Mouse (Mus musculus) urinary bladder, adult 18-20 months (tissue): ENCODE measurements around the gene Usp10.
A peak's percentile ranks its signal among the peaks of the same experiment; 100 is the strongest.

Experiments used
- DNase-seq, 2 experiments: peaks; one replicate each; pipeline ENCODE4 v3.0.0; 2022; ENCODE audit warnings: low spot score in 2 of 2, mixed read lengths in 2 of 2

The Usp10 gene

GRCm38 (mm10) chr8:119960531-119961104 is 50.5 kb downstream of the Usp10 start:
- peak in 1 of 2 experiments; percentile 26 for DNase-seq

GRCm38 (mm10) chr8:119964859-119965258 is 54.7 kb downstream of the Usp10 start:
- no peak for DNase-seq

GRCm38 (mm10) chr8:119967435-119967834 is 57.3 kb downstream of the Usp10 start:
- no peak for DNase-seq

- no peak for DNase-seq
These were observed 60.0 kb downstream of the Usp10 start for GRCm38 (mm10) chr8:119970169-119970568.

GRCm38 (mm10) chr8:119972558-119972957 is 62.4 kb downstream of the Usp10 start:
- DNase-seq: no peak

- no peak for DNase-seq
These were observed 68.7 kb downstream of the Usp10 start for GRCm38 (mm10) chr8:119978770-119979381.

- DNase-seq: no peak
These were observed 71.1 kb downstream of the Usp10 start for GRCm38 (mm10) chr8:119981253-119981652.

- DNase-seq: no peak
These were observed 73.9 kb downstream of the Usp10 start for GRCm38 (mm10) chr8:119984085-119984484.

GRCm38 (mm10) chr8:119986174-119986573 is 76.0 kb downstream of the Usp10 start:
- no peak for DNase-seq

- DNase-seq: no peak
These were observed 77.9 kb downstream of the Usp10 start for GRCm38 (mm10) chr8:119988087-119988486.

GRCm38 (mm10) chr8:119992249-119992648 is 82.1 kb downstream of the Usp10 start, which contains the start of gene Crispld2:
Gene Crispld2 (plus strand): TSS chr8:119992438.
- peak in 1 of 2 experiments; percentile 78 for DNase-seq

- no peak for DNase-seq
These were observed 84.0 kb downstream of the Usp10 start for GRCm38 (mm10) chr8:119994114-119994513.

GRCm38 (mm10) chr8:119994556-119994955 is 84.4 kb downstream of the Usp10 start:
- no peak for DNase-seq

GRCm38 (mm10) chr8:119997266-119997665 is 87.1 kb downstream of the Usp10 start:
- DNase-seq: no peak

GRCm38 (mm10) chr8:120000461-120000860 is 90.3 kb downstream of the Usp10 start:
- no peak for DNase-seq

GRCm38 (mm10) chr8:120001712-120002111 is 91.6 kb downstream of the Usp10 start:
- no peak for DNase-seq

GRCm38 (mm10) chr8:120002348-120002747 is 92.2 kb downstream of the Usp10 start:
- no peak for DNase-seq

GRCm38 (mm10) chr8:120004154-120004702 is 94.1 kb downstream of the Usp10 start:
- DNase-seq: peak in 1 of 2 experiments; percentile 74

- DNase-seq: no peak
These were observed 94.7 kb downstream of the Usp10 start for GRCm38 (mm10) chr8:120004705-120005381.

GRCm38 (mm10) chr8:120006645-120007160 is 96.5 kb downstream of the Usp10 start:
- DNase-seq: no peak
